Mouse (Mus musculus) megakaryocyte-erythroid progenitor cell, adult 5-6 weeks (primary cell): ENCODE data around the gene Mogat2. TPM values are rescaled to one million over a fixed set of nuclear protein-coding genes. Genes with fewer than 3 reads are reported as not detected.
A peak's percentile ranks its signal among the peaks of the same experiment; 100 is the strongest.

Source experiments
- ATAC-seq: replicated peaks from 2 replicates; pipeline ENCODE4 v1.8.0; 2016; ENCODE audit warnings: mild to moderate bottlenecking, inconsistent platforms; ENCODE audit not compliant: severe bottlenecking, poor library complexity, low FRiP score, low TSS enrichment
- total RNA-seq, 2 experiments: library from RNA; stranded (forward) in 1 of 2; stranded (reverse) in 1 of 2; fragments of 200-1000, 215-1000 nt in 1 of 2; fragments of >200 nt in 1 of 2; fragmentation: Nextera tagmentation in 1 of 2; gene quantifications; 2 replicates each; pipeline ENCODE4 v1.2.3; 2014 to 2017

The Mogat2 gene
- total RNA-seq, 2 experiments from 2014 or later = not detected

DNA sequence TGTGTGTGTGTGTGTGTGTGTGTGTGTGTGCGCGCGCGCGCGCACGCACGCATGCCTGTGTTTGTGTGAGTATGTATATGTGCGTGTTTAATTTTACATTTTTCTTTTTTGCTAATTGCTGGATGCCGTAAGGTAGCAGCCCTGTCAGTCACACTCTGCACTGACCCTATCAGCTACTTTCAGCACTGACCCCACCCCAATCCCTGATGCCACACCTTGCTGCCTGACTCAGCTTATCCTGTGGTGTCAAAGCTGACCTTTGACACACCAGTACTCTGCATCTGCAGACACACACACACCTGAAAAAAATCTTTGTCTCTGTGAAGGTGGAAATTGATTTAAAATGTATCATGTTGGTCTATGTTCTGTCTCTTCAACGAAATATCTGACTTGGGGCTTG lies 3.7 kb upstream of the Mogat2 start:
- no peak for ATAC-seq

DNA sequence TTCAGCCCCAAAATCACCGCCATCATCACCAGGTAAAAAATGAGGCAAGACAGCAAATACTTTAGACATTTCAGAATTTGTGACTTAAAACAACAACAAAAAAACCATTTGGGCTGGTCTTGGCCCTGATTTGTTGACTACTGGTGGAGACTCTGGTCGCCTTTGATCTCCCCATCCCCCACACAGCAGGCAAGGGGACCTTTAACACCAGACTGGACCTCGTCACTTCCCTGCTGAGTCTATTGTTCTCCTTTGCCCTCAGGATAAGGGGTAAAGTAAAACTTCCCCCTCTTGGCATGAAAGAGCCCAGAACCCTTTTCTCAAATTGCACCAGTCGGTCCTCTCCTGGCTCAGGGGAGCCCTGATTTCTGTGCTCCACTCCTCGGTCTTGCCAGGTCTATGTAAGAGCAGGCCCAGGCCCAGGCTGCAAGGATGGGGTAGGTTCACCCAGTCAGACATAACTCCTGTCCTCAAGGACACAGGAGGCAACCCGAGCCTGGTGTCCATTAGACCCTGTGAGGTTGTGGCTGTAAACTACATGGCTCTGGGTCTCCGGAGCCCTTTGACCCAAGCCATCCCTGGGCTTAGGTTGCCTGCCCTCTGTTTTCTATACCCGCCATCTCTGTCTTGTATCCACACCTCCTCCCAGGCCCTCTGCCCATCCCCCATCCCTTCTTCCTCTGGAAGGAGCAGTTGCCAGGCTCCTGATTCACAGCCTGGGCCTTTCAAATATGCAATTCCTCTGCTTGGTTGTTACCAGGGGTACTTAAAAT lies 1.3 kb downstream of the Mogat2 start:
- no peak for ATAC-seq

DNA sequence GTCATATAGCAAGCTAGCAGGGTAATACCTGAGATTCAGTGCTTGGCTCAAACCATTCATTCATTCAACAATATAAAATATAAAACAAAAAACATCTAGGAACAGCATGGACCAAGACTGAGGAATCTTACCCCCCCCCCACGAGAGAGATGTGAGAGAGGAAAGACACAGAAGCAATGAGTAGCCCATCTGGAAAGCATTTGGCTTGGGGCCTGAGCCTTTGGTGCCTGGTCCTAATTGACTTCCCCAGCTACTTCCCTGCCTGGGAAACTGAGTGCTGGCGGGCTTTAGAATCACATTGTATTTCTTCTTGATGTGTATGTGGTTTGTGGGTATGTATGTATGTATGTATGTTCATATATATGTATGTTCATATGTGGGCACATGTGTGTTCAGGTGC lies 2.8 kb downstream of the Mogat2 start:
- no peak for ATAC-seq

DNA sequence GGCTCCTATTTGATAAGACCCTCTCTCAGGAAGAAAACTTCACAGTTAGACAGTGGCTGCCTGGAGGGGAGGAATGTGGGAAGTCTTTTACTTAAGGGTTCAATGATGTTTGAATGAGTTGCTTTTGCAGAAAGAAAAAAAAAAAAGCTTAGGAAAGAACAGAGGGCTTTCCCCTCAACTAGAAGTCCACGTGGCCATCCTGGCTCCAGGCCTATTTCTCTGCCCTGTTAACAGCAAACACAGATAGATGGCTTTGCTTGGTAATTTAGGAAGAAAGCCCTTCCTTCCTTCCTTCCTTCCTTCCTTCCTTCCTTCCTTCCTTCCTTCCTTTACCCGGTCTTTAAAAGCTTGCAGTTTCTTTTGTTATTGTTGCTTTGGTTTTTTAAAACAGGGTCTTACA lies 3.5 kb downstream of the Mogat2 start:
- no peak for ATAC-seq

DNA sequence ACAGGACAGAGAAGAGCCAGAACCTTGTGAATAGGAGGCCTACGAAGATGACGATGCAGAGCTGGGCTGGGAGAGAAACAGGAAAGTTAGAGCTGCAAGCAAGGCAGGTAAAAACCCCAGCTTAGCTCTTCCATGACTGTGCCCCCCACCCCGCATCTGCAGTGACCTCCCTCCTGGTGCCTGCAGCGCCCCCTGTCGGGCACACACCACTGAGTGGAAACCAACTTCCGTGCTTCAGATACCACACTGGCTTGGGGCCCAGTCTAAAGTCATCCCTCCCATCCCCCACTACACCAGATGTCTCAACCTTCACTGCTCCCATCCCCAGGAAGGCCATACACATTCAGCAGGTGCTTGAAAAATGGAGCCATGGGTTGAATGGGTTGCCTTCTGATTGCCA lies 5.8 kb downstream of the Mogat2 start:
- ATAC-seq = no peak

DNA sequence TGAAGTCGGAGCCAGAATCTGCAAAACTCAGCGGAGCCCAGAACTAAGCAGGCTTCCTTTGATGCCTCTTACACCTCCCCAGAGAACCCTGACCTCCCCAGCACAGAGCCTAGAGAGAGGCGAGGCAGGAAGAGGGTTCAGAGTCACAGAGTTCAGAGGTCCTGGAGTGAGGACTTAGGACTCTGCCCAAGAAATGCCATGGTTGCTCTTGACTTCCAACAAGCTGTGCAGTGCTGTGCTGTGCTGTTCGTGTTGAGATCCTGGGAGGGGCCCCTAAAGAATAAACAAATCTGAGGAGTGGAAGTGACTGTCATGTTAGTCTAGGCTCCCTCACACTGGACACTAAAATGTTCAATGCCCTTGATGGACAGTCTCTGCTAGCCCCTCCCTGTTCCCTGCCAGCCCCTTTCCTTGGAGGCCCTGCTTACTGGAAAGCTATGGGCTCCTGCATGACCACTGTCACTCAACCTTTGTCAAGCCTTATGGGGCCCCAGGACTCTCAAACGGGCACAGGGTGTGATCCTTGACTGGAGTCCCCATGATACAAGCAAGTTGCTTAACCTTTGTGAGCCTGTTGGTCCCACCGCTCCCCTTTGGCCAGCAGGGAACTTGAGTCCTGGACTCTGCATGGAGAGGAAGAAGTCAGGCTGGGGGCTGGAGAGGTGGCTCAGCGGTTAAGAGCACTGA lies 8.2 kb downstream of the Mogat2 start:
- ATAC-seq = no peak

DNA sequence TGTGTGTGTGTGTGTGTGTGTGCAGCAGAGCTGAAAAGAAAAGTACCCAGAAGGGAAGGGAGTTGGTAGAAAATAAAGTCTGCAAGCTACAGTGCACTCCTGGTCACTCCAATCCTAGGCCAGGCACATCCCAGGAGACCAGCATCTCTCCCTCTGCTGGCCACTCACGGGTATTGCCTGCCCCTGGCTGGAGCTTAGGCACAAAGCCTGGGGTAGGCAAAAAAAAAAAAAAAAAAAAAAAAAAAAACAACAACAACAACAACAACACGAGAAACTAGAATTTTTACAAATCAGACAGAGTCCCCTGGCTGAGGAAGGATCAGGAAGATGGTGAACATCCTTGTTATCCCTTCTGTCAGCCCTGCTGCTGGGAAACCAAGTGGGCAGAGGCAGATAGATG lies 9.0 kb downstream of the Mogat2 start:
- ATAC-seq = peak; percentile 78; the same call in 1 of the 2 replicates

DNA sequence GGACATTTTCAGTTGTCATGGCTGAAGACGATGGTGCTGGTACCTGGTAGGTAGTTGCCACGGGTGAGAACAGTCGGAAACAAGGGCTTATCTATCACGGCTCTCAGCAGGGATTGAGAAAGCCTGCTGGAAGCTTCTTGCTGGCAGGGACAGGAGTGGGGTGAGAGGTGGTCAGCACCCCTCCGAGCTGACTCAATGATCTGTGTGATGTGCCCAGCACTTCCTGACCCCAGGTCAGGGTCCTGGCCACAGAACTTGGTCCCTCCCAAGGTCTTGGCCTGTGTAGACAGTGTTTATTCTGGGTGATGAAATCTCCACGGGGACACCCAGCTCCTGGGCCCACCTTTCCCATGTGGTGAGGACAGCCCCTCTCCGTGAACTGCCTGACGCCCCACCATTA lies 9.6 kb downstream of the Mogat2 start:
- no peak for ATAC-seq

DNA sequence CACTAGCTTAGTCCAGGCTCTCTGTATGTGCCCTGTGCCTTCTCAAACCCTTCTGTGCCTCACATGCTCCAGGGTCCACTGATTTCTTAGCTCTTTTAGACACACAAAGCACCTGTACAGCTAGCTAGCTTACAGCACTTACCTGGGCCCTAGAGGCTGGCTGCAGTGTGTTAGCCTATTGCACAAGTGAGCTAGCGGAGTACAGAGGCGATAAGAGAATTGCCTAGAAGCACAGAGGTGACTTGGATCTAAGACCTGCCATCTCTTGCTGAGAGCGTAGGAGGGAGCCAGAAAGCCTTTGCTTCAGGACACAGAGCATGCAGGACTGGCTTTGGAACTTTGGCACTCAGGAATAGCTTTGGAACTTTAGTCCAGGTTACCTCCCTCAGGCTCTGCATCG lies 11.2 kb downstream of the Mogat2 start:
- ATAC-seq = no peak

DNA sequence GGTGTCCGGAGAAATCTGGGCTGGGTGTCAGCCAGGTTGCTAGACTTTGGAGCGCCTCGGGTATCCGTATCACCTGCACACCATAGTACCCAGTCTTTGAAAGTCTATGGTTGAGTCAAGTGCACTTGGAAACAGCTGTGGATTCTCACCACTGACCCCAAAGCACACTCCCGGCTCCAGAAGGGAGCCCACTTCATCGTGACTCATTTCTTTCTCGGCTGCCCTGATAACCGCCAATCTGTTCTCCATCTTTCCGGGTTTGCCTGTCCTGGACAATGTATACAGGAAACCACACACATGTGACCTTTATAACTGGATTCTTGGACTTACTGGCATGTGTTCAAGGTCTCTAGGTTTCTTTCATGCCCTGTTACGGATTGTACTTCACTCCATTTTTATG lies 11.8 kb downstream of the Mogat2 start:
- no peak for ATAC-seq

DNA sequence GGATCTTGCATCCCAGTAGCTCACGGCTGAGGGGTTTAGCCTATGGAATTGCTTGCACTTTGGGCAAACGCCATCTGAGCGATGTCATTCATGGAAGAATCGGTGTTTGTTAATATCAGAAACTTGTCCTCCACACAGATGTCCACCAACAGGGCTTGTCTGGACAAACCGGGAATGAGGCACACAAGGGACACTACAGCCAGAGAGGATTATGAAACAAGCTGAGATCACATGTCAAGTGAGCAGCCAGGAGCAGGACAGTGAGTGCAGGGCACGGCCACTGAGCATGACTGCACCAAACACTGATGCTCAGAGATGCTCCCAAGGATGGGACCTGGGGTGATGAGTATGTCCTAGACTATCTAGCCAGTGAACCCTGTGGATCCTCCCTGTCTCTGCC lies 13.0 kb downstream of the Mogat2 start:
- ATAC-seq = no peak

DNA sequence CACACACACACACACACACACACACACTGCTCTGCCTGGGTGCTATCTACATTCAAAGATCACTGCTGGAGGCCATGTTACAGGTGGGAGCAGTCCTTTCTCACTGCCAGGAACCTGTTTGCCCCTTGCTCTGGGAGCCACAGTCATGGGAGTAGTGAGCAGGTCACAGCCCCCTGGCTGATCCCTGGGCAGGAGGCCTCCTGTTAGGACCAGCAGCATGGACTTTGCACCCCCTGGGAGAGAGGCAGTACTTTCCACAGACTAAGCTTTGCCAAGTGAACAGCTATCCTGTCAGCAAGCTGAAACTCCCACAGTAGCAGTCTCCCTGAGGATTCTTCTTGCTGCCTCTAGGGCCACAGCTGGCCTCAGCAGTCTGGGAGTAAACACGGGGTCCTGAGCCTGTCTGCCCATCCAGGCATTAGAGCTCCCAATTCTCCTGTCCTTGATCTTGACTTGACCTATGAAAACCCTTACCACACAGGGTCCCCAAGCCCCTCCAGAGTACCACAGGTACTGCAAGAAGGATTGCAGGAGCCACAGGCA lies 13.7 kb downstream of the Mogat2 start:
- ATAC-seq = no peak

DNA sequence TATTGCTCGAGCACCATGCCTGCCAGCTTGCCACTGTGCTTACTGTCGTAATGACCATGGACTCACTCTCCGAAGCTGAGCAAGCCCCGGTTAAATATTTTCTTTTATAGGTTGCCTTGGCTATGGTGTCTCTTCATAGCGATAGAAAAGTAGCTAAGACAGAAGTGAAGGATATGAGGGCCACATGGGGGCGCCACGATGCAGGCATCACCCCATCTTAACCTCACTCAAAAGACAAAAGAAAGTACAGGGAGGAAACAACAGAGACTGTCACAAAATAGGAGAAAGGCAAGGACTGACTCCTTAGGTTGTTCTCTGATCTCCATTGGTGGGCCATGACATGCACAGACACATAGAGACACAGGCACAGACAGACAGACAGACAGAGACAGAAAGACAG lies 14.2 kb downstream of the Mogat2 start:
- ATAC-seq = no peak

DNA sequence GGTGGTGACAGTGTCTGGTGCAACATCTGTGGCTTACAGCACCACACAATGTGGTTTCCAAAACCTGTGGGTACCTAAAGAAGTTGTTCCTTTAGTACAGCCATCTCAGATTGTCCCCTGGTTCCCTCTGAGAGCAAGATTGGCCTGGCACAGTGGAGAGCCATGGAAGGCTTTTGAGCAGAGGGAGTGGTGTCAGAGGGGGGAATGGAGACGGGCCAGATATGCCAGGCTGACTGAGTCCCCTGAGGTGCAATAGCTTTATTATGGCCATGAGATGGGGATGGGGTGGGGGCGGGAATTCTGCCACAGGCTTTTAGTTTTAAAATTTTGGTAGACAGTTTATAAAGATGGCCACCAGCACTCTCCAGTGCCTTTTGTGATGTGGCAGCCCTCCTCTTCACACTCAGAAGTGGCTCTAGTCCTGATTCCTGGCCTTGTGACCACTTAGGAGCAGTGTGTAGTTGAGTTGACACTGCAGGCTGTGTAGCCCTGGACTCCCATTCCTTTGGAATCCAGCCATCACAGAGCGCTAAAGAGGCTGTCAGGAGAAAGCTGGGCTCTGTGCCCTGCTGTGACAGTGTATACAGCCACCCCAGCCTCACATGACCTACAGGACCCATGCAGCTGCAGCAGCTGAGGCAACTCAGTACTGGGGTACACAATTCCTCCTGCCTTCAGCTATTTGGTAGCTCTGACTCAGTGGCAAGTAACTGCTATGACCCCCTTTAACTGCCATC lies 20.9 kb downstream of the Mogat2 start:
- no peak for ATAC-seq

DNA sequence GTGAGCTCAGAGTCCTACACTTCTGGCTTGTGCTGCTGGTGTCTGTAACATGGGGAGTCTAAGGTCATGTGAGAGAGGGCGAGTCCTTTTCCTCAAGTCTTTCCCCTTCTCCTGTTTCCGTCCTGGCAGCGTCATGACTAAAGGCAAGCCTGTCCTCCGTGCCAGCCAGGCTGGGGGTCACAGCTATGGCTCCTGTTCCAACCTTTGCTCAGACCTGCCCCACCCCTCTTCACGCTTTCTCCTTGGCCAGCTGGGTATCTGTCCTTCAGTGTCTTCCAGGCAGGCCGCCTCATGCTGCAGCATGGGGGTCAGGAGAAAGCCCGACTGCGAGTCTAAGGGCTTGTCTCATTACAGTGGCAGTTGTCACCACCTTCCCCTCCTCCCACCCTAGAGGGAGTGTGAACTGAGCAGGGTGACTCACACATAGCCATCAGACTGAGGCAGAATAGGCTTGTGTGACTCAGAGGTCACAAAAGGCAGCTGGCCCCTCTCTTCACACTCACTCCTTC lies 23.0 kb downstream of the Mogat2 start:
- ATAC-seq = no peak

DNA sequence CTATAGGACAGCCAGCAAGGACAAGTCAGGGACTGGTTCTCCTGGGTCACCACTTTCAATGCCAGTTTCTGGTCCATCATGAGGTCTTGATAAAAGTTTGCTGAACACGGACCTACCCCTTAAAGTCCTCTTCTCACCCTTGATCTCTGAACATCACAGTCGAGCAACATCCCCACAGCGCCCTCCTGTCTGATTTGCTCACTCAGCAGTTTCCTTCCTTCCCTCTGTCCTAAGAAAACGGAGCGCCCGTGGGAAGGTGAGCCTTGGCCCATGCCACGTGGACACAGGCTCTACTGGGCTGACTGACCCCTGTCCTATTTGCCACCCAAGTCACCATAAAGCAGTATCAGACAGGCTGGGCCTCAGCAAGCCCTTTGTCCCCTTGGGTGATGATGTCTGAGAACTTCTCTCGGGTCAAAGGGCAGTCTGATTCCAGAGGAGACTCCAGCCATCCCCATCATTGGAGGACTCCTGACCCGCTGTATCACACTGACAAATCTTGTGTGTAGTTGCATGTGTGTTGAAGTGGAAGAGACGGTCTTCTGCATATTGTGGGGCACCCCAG lies 23.7 kb downstream of the Mogat2 start:
- ATAC-seq = no peak

DNA sequence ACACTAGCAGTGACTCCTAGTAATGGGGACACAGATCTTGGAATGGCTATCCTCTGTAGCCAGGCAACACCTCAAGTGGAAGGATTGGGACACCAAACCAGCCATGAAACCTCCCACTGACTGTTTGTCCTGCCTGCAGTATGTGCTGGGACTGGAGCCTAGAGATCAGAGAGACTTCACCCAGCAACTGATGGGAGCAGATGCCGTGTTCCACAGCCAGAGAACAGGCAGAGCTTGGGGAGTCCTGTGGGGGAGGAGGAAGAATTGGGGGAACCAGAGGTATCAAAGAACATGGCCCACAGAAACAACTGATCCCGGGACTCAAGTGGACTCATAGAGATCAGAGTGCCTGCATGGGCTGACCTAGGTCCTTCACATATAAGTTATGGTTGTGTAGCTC lies 24.7 kb downstream of the Mogat2 start:
- ATAC-seq = no peak

DNA sequence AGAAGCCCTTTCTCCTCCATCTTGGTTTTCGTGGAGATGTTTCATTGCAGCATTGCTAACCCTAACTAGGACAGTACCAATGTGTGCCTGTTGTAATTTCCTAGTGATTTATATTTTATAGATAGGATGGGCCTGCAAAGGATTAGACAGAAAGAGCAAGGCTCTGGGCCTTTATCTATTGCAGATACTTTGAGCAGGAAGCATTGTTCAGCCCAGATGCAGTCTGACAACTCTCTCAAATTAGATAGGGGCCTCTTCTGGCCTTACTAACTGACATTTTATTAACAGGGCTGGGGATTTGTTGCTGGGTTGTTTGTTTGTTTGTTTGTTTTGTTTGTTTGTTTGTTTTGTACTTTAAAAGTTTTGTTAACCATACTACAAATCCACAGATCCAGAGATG lies 25.4 kb downstream of the Mogat2 start:
- ATAC-seq = no peak

DNA sequence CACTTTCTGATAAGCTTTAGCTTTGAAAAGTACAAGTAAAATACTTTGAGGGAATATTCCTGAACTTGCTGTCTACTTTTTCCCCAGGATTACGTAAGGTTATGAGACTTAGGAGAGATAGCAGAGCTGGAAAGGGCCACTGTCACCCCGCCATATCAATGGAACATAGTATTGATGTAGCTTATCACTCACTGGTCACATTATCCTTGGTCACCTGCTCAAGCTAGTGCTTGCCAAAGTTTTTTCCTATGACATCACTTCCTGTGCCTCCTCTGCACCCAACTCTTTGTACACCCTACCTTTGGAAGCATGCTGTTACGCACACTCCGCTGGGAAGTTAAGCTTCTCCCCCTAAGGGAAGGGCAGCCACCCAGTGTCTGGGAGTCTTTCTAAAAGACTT lies 29.7 kb downstream of the Mogat2 start:
- ATAC-seq = no peak

DNA sequence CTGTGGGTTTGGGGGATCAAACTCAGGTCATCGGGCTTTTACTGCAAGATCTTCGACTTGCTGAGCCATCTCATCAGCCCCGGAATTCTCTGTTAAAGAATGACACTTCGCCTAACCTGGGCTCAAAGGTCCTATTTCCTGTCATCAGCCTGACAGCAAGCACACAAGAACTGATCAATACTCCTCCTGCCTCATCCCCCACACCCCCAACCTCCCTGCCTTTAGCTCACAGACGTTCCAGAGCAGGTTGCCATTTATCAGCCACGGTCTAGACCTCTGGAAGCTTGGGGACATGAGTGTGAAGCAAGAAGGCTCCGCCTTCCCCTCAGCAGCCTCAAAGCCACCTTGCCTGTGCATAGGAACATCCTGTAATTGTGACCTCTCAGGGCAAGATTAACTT lies 32.1 kb downstream of the Mogat2 start:
- no peak for ATAC-seq
